30 mouse cellular contexts compared by ENCODE assay signal in the genomic region with DNA sequence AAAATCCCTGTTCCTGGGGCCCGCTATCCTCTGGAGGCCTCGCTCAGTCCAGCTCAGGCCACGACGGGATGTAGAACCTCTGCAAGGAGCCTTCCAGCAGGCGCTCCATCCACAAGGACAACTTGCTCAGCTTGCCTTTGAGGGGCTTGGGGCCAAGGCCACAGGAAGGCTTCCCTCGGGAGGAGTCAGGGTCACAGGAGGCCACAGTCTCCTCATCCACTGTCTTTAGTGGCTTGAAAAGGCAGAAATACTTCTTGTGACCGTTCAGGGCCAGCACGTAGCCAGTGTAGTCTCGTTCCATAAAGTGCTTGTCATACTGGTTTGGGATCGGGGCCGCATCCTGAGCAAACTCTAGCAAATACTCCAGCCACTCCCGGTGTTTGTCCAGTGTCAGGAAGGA. TPM values are rescaled to one million over a fixed set of nuclear protein-coding genes. Genes with fewer than 3 reads are reported as not detected.
"Had no signal": no experiment of that assay in that cellular context is flagged by ENCODE, and none has a peak within 500 bp of the region (broad histone marks: within the 10 kb centered on the region; RNA-seq: fewer than 3 reads in every experiment).

No protein-coding gene starts in this region.

- H3K9me3 ChIP-seq: embryonic facial prominence, embryonic 10.5 days; embryonic facial prominence, embryonic 12.5 days; embryonic facial prominence, embryonic 13.5 days; embryonic facial prominence, embryonic 15.5 days; forebrain, embryonic 10.5 days; forebrain, embryonic 12.5 days; forebrain, embryonic 13.5 days; forebrain, embryonic 15.5 days had no signal

- H3K4me1 ChIP-seq: embryonic facial prominence, embryonic 10.5 days; forebrain, embryonic 10.5 days; forebrain, embryonic 12.5 days had no signal

- ATAC-seq: forebrain, embryonic 13.5 days; forebrain, embryonic 14.5 days; forebrain, embryonic 15.5 days; forebrain, embryonic 16.5 days; forebrain, postnatal 0 days had no signal

- H3K27ac ChIP-seq: embryonic facial prominence, embryonic 10.5 days; embryonic facial prominence, embryonic 12.5 days; embryonic facial prominence, embryonic 13.5 days; embryonic facial prominence, embryonic 15.5 days; forebrain, embryonic 10.5 days; forebrain, embryonic 12.5 days; forebrain, embryonic 13.5 days; forebrain, embryonic 15.5 days; gastrocnemius, adult 2 months had no signal

- H3K9ac ChIP-seq: embryonic facial prominence, embryonic 12.5 days; embryonic facial prominence, embryonic 13.5 days; embryonic facial prominence, embryonic 15.5 days; forebrain, embryonic 12.5 days; forebrain, embryonic 13.5 days; forebrain, embryonic 15.5 days; forebrain, postnatal 0 days had no signal

- H3K4me2 ChIP-seq: embryonic facial prominence, embryonic 12.5 days; embryonic facial prominence, embryonic 13.5 days; embryonic facial prominence, embryonic 15.5 days; forebrain, embryonic 12.5 days; forebrain, embryonic 13.5 days; forebrain, embryonic 15.5 days had no signal

- H3K4me3 ChIP-seq: embryonic facial prominence, embryonic 10.5 days; embryonic facial prominence, embryonic 12.5 days; embryonic facial prominence, embryonic 13.5 days; embryonic facial prominence, embryonic 15.5 days; erythroblast, embryonic 14.5 days; forebrain, embryonic 10.5 days; forebrain, embryonic 12.5 days; forebrain, embryonic 13.5 days; forebrain, embryonic 15.5 days; gastrocnemius, adult 2 months had no signal

- DNase-seq: cerebellum, adult 18-20 months; cerebellum, adult 2 months; cerebellum, adult 8-10 months; cerebellum, adult 9-10 months; cerebellum, adult 9-11 months; cerebellum, postnatal 10 days; cerebellum, postnatal 14 days; cerebellum, postnatal 25 days; cerebellum, postnatal 36 days; embryo, embryonic 11 days; forebrain, postnatal 0 days; gastrocnemius, adult 2 months; gastrocnemius, postnatal 10 days; gastrocnemius, postnatal 14 days; gastrocnemius, postnatal 25 days; gastrocnemius, postnatal 36 days; heart, adult 18-20 months had no signal

- H3K27me3 ChIP-seq: embryonic facial prominence, embryonic 12.5 days; embryonic facial prominence, embryonic 13.5 days; embryonic facial prominence, embryonic 15.5 days; forebrain, embryonic 12.5 days; forebrain, embryonic 13.5 days; forebrain, embryonic 15.5 days had no signal

RNA-seq across cellular contexts. Expression of a gene that starts 17.0 kb away (rescaled TPM):
- polyA plus RNA-seq: embryonic facial prominence, embryonic 10.5 days; embryonic facial prominence, embryonic 11.5 days; embryonic facial prominence, embryonic 12.5 days; embryonic facial prominence, embryonic 13.5 days; forebrain, embryonic 10.5 days; forebrain, embryonic 11.5 days; forebrain, embryonic 12.5 days; forebrain, embryonic 13.5 days; forebrain, embryonic 14.5 days; forebrain, embryonic 15.5 days; forebrain, embryonic 16.5 days; forebrain, postnatal 0 days had no signal
